Mouse (Mus musculus): Measurements from ENCODE around the gene Morn4.
"Not testable (repeated sequence)": the region's sequence is repeated elsewhere in the genome, so short reads cannot be mapped to it uniquely, and the experiment has no call there.

The Morn4 gene

GRCm38 (mm10) chr19:42081613-42082012 is 4.5 kb downstream of the Morn4 start:
- not testable (repeated sequence) for DNase-seq

GRCm38 (mm10) chr19:42080469-42080868 is 5.7 kb downstream of the Morn4 start:
- DNase-seq, result no peak

GRCm38 (mm10) chr19:42079950-42080349 is 6.2 kb downstream of the Morn4 start:
- no peak for DNase-seq

- no peak for DNase-seq
These were observed 7.2 kb downstream of the Morn4 start for GRCm38 (mm10) chr19:42079006-42079405.

GRCm38 (mm10) chr19:42078566-42078965 is 7.6 kb downstream of the Morn4 start:
- no peak for DNase-seq

GRCm38 (mm10) chr19:42075992-42076391 is 10.2 kb downstream of the Morn4 start:
- no peak for DNase-seq

GRCm38 (mm10) chr19:42075051-42075450 is 11.1 kb downstream of the Morn4 start:
- no peak for DNase-seq

GRCm38 (mm10) chr19:42072802-42073201 is 13.4 kb downstream of the Morn4 start:
- DNase-seq, result no peak

GRCm38 (mm10) chr19:42071886-42072608 is 14.1 kb downstream of the Morn4 start:
- DNase-seq, result no peak

- no peak for DNase-seq
These were observed 14.9 kb downstream of the Morn4 start for GRCm38 (mm10) chr19:42071221-42071620.

- peak; percentile 30 for DNase-seq
These were observed 17.0 kb downstream of the Morn4 start for GRCm38 (mm10) chr19:42069241-42069525.

- no peak for DNase-seq
These were observed 17.5 kb downstream of the Morn4 start for GRCm38 (mm10) chr19:42068441-42069240.

GRCm38 (mm10) chr19:42061443-42061842 is 24.7 kb downstream of the Morn4 start:
- no peak for DNase-seq

GRCm38 (mm10) chr19:42058426-42058825 is 27.7 kb downstream of the Morn4 start:
- no peak for DNase-seq

GRCm38 (mm10) chr19:42056719-42057409 is 29.3 kb downstream of the Morn4 start:
- no peak for DNase-seq

- no peak for DNase-seq
These were observed 30.3 kb downstream of the Morn4 start for GRCm38 (mm10) chr19:42055881-42056280.

GRCm38 (mm10) chr19:42054255-42054654 is 31.9 kb downstream of the Morn4 start:
- no peak for DNase-seq

- DNase-seq, result no peak
These were observed 34.2 kb downstream of the Morn4 start, which contains the start of gene 4933411K16Rik for GRCm38 (mm10) chr19:42051948-42052347. Gene 4933411K16Rik (plus strand): TSS chr19:42052248.

GRCm38 (mm10) chr19:42051351-42051750 is 34.8 kb downstream of the Morn4 start:
- no peak for DNase-seq

- no peak for DNase-seq
These were observed 35.9 kb downstream of the Morn4 start for GRCm38 (mm10) chr19:42050251-42050650.

GRCm38 (mm10) chr19:42045269-42046102 is 40.7 kb downstream of the Morn4 start, which contains the start of gene Hoga1:
Gene Hoga1 (plus strand): TSS chr19:42045610.
- DNase-seq, result peak; percentile 90

- DNase-seq, result no peak
These were observed 42.2 kb downstream of the Morn4 start for GRCm38 (mm10) chr19:42043988-42044387.

- no peak for DNase-seq
These were observed 47.8 kb downstream of the Morn4 start for GRCm38 (mm10) chr19:42038310-42038709.

All from retina, postnatal 1 day (tissue).